Mouse (Mus musculus): ENCODE results near the gene Nupl2. TPM values are rescaled to one million over a fixed set of nuclear protein-coding genes. Genes with fewer than 3 reads are reported as not detected.

Nupl2 gene
- total RNA-seq (2014; rRNA removed) (9.2 and 11.0 TPM in 2 replicates), polyA plus RNA-seq (2015; fragmentation: Nextera tagmentation; extraction: Ambion mirVana) (7.4 and 8.9 TPM in 2 replicates)

- TF ChIP-seq CTCF (IDR thresholded peaks at IDR 0.05; ENCODE audit: low read depth) = no peak
- Histone ChIP-seq H3K9me3 (ENCODE audit: low read length) (no peaks in the 10 kb centered on the region), H3K9ac (peak within 1 kb of the TSS; percentile 97), H3K27ac (ENCODE audit: low read depth, low read length) (peak within 1 kb of the TSS; percentile 81), H3K36me3 (ENCODE audit: insufficient read depth) (peaks cover 4% of the 10 kb centered on the region; the same call in 1 of the 2 replicates), H3K27me3 (ENCODE audit: insufficient read depth, low read length) (no peaks in the 10 kb centered on the region), H3K4me2 (ENCODE audit: low read depth) (peak within 1 kb of the TSS; percentile 58), H3K4me3 (ENCODE audit: low read depth, low read length) (peak within 1 kb of the TSS; percentile 81), H3K4me1 (ENCODE audit: insufficient read depth) (no peaks in the 10 kb centered on the region; the same call in 1 of the 2 replicates)
- ATAC-seq = peak; percentile 99
- peak; percentile 97 for DNase-seq
- WGBS = under 1% methylated on average over 52 of the region's 52 CpGs
Measured at GRCm38 (mm10) chr5:24164789-24165445, at the start of gene Nupl2. Nupl2 (plus strand) TSS chr5:24164963.

GRCm38 (mm10) chr5:24122221-24122620, 42.5 kb upstream of the Nupl2 start:
- DNase-seq (peak; percentile 56), ATAC-seq (peak; percentile 74; the same call in 1 of the 2 replicates)
- no peak overlapping the region for H3K4me2 ChIP-seq (ENCODE audit: low read depth)
- TF ChIP-seq CTCF (IDR thresholded peaks at IDR 0.05; ENCODE audit: low read depth) = no peak
- WGBS = 77% methylated on average over 2 of the region's 2 CpGs
- H3K27me3 ChIP-seq (ENCODE audit: insufficient read depth, low read length) = no peaks in the 10 kb centered on the region
- H3K4me1 ChIP-seq (ENCODE audit: insufficient read depth) = peaks cover 4% of the 10 kb centered on the region; the same call in 1 of the 2 replicates
- H3K27ac ChIP-seq (ENCODE audit: low read depth, low read length) = no peak overlapping the region
- H3K9me3 ChIP-seq (ENCODE audit: low read length) = no peaks in the 10 kb centered on the region
- 0 out of 2 replicates have a peak, but pooled peaks cover 6% of the 10 kb centered on the region for H3K36me3 ChIP-seq (ENCODE audit: insufficient read depth)
- H3K9ac ChIP-seq = no peak overlapping the region
- no peak overlapping the region for H3K4me3 ChIP-seq (ENCODE audit: low read depth, low read length)

GRCm38 (mm10) chr5:24124175-24124574, 40.6 kb upstream of the Nupl2 start:
- Histone ChIP-seq H3K4me3 (ENCODE audit: low read depth, low read length) (no peak overlapping the region), H3K27ac (ENCODE audit: low read depth, low read length) (no peak overlapping the region), H3K36me3 (ENCODE audit: insufficient read depth) (0 out of 2 replicates have a peak, but pooled peaks cover 10% of the 10 kb centered on the region), H3K9ac (no peak overlapping the region), H3K9me3 (ENCODE audit: low read length) (no peaks in the 10 kb centered on the region), H3K27me3 (ENCODE audit: insufficient read depth, low read length) (no peaks in the 10 kb centered on the region), H3K4me1 (ENCODE audit: insufficient read depth) (peaks cover 4% of the 10 kb centered on the region; the same call in 1 of the 2 replicates), H3K4me2 (ENCODE audit: low read depth) (no peak overlapping the region)
- ATAC-seq (no peak), DNase-seq (no peak)
- no peak for TF ChIP-seq CTCF (IDR thresholded peaks at IDR 0.05; ENCODE audit: low read depth)
- WGBS = 23% methylated on average over 1 of the region's 1 CpGs

GRCm38 (mm10) chr5:24124579-24125276, 40.0 kb upstream of the Nupl2 start:
- Histone ChIP-seq H3K27me3 (ENCODE audit: insufficient read depth, low read length) (no peaks in the 10 kb centered on the region), H3K4me1 (ENCODE audit: insufficient read depth) (peaks cover 4% of the 10 kb centered on the region; the same call in 1 of the 2 replicates), H3K36me3 (ENCODE audit: insufficient read depth) (0 out of 2 replicates have a peak, but pooled peaks cover 10% of the 10 kb centered on the region), H3K9ac (no peak overlapping the region), H3K9me3 (ENCODE audit: low read length) (no peaks in the 10 kb centered on the region), H3K4me3 (ENCODE audit: low read depth, low read length) (no peak overlapping the region), H3K27ac (ENCODE audit: low read depth, low read length) (no peak overlapping the region), H3K4me2 (ENCODE audit: low read depth) (no peak overlapping the region)
- no peak for DNase-seq
- WGBS = 23% methylated on average over 3 of the region's 3 CpGs
- no peak for TF ChIP-seq CTCF (IDR thresholded peaks at IDR 0.05; ENCODE audit: low read depth)
- ATAC-seq = no peak

- DNase-seq (no peak), ATAC-seq (no peak)
- Histone ChIP-seq H3K36me3 (ENCODE audit: insufficient read depth) (peaks cover 10% of the 10 kb centered on the region; the same call in 1 of the 2 replicates), H3K4me2 (ENCODE audit: low read depth) (no peak overlapping the region), H3K9me3 (ENCODE audit: low read length) (no peaks in the 10 kb centered on the region), H3K4me1 (ENCODE audit: insufficient read depth) (peaks cover 4% of the 10 kb centered on the region; the same call in 1 of the 2 replicates), H3K9ac (no peak overlapping the region), H3K4me3 (ENCODE audit: low read depth, low read length) (no peak overlapping the region), H3K27me3 (ENCODE audit: insufficient read depth, low read length) (no peaks in the 10 kb centered on the region), H3K27ac (ENCODE audit: low read depth, low read length) (no peak overlapping the region)
- no peak for TF ChIP-seq CTCF (IDR thresholded peaks at IDR 0.05; ENCODE audit: low read depth)
- WGBS = 26% methylated on average over 1 of the region's 1 CpGs
Measured at GRCm38 (mm10) chr5:24125910-24126636, 38.7 kb upstream of the Nupl2 start.

GRCm38 (mm10) chr5:24126967-24127366, 37.8 kb upstream of the Nupl2 start:
- DNase-seq = no peak
- 80% methylated on average over 4 of the region's 4 CpGs for WGBS
- peaks cover 10% of the 10 kb centered on the region; the same call in 1 of the 2 replicates for H3K36me3 ChIP-seq (ENCODE audit: insufficient read depth)
- no peak overlapping the region for H3K4me2 ChIP-seq (ENCODE audit: low read depth)
- H3K27me3 ChIP-seq (ENCODE audit: insufficient read depth, low read length) = no peaks in the 10 kb centered on the region
- H3K9me3 ChIP-seq (ENCODE audit: low read length) = no peaks in the 10 kb centered on the region
- TF ChIP-seq CTCF (IDR thresholded peaks at IDR 0.05; ENCODE audit: low read depth) = no peak
- H3K4me1 ChIP-seq (ENCODE audit: insufficient read depth) = peaks cover 4% of the 10 kb centered on the region; the same call in 1 of the 2 replicates
- H3K4me3 ChIP-seq (ENCODE audit: low read depth, low read length) = no peak overlapping the region
- no peak overlapping the region for H3K27ac ChIP-seq (ENCODE audit: low read depth, low read length)
- H3K9ac ChIP-seq = no peak overlapping the region
- no peak for ATAC-seq

All from forebrain, postnatal 0 days (tissue).